Mouse (Mus musculus): Measurements from ENCODE around the gene Gm42420. TPM values are rescaled to one million over a fixed set of nuclear protein-coding genes. Genes with fewer than 3 reads are reported as not detected.

Gene Gm42420
- 1.6 and 3.1 TPM in 2 replicates for polyA plus RNA-seq (2015; fragmentation: Nextera tagmentation; extraction: Ambion mirVana)

- peaks cover 72% of the 10 kb centered on the region for H3K36me3 ChIP-seq
- no peak within 1 kb of the TSS for H3K9ac ChIP-seq
- H3K4me1 ChIP-seq, result no peaks in the 10 kb centered on the region
- WGBS, result 91% methylated on average over 6 of the region's 6 CpGs
- no peak for ATAC-seq (ENCODE audit: insufficient number of reproducible peaks, low FRiP score, low TSS enrichment, low read depth)
- no peak within 1 kb of the TSS for H3K27ac ChIP-seq
- no peak within 1 kb of the TSS for H3K4me3 ChIP-seq
- no peaks in the 10 kb centered on the region for H3K27me3 ChIP-seq
- H3K9me3 ChIP-seq, result no peaks in the 10 kb centered on the region
- H3K4me2 ChIP-seq, result no peak within 1 kb of the TSS
Observed at GRCm38 (mm10) chr6:39585517-39585916, at the start of gene Gm42420. TSS of gene Gm42420 (plus strand) at chr6:39585753.

GRCm38 (mm10) chr6:39536621-39537020, 48.9 kb upstream of the Gm42420 start:
- H3K27ac ChIP-seq, result no peak overlapping the region
- no peak overlapping the region for H3K4me3 ChIP-seq
- H3K9me3 ChIP-seq, result no peaks in the 10 kb centered on the region
- 67% methylated on average over 1 of the region's 1 CpGs for WGBS
- no peak overlapping the region for H3K9ac ChIP-seq
- no peak overlapping the region for H3K4me2 ChIP-seq
- no peak for ATAC-seq (ENCODE audit: insufficient number of reproducible peaks, low FRiP score, low TSS enrichment, low read depth)
- H3K27me3 ChIP-seq, result no peaks in the 10 kb centered on the region
- peaks cover 7% of the 10 kb centered on the region; the same call in 1 of the 2 replicates for H3K36me3 ChIP-seq
- peaks cover 30% of the 10 kb centered on the region for H3K4me1 ChIP-seq

- ATAC-seq (ENCODE audit: insufficient number of reproducible peaks, low FRiP score, low TSS enrichment, low read depth), result no peak
- Histone ChIP-seq H3K27ac (no peak overlapping the region), H3K27me3 (no peaks in the 10 kb centered on the region), H3K4me3 (no peak overlapping the region), H3K9ac (no peak overlapping the region), H3K4me1 (peaks cover 30% of the 10 kb centered on the region), H3K4me2 (no peak overlapping the region), H3K36me3 (peaks cover 7% of the 10 kb centered on the region; the same call in 1 of the 2 replicates), H3K9me3 (no peaks in the 10 kb centered on the region)
- WGBS, result 89% methylated on average over 5 of the region's 5 CpGs
Observed at GRCm38 (mm10) chr6:39537276-39537675, 48.3 kb upstream of the Gm42420 start.

- no peak for ATAC-seq (ENCODE audit: insufficient number of reproducible peaks, low FRiP score, low TSS enrichment, low read depth)
- Histone ChIP-seq H3K4me3 (no peak overlapping the region), H3K9ac (no peak overlapping the region), H3K36me3 (peaks cover 7% of the 10 kb centered on the region; the same call in 1 of the 2 replicates), H3K4me2 (no peak overlapping the region), H3K27ac (no peak overlapping the region), H3K4me1 (peaks cover 39% of the 10 kb centered on the region), H3K9me3 (no peaks in the 10 kb centered on the region), H3K27me3 (no peaks in the 10 kb centered on the region)
- 36% methylated on average over 8 of the region's 8 CpGs for WGBS
Observed at GRCm38 (mm10) chr6:39538227-39538626, 47.3 kb upstream of the Gm42420 start.

- H3K36me3 ChIP-seq, result no peaks in the 10 kb centered on the region
- H3K4me3 ChIP-seq, result peak overlapping the region; percentile 4; the same call in 1 of the 2 replicates
- peak overlapping the region; percentile 62 for H3K27ac ChIP-seq
- no peaks in the 10 kb centered on the region for H3K27me3 ChIP-seq
- H3K9me3 ChIP-seq, result no peaks in the 10 kb centered on the region
- H3K4me2 ChIP-seq, result peak overlapping the region; percentile 27
- H3K9ac ChIP-seq, result no peak overlapping the region
- peaks cover 53% of the 10 kb centered on the region for H3K4me1 ChIP-seq
- WGBS, result 8% methylated on average over 7 of the region's 7 CpGs
- no peak for ATAC-seq (ENCODE audit: insufficient number of reproducible peaks, low FRiP score, low TSS enrichment, low read depth)
Observed at GRCm38 (mm10) chr6:39539679-39540155, 45.8 kb upstream of the Gm42420 start.

GRCm38 (mm10) chr6:39540563-39540962, 45.0 kb upstream of the Gm42420 start:
- H3K4me2 ChIP-seq, result no peak overlapping the region
- no peaks in the 10 kb centered on the region for H3K36me3 ChIP-seq
- H3K27me3 ChIP-seq, result no peaks in the 10 kb centered on the region
- H3K9me3 ChIP-seq, result no peaks in the 10 kb centered on the region
- 45% methylated on average over 2 of the region's 2 CpGs for WGBS
- H3K27ac ChIP-seq, result no peak overlapping the region
- H3K9ac ChIP-seq, result no peak overlapping the region
- peaks cover 61% of the 10 kb centered on the region for H3K4me1 ChIP-seq
- H3K4me3 ChIP-seq, result no peak overlapping the region
- ATAC-seq (ENCODE audit: insufficient number of reproducible peaks, low FRiP score, low TSS enrichment, low read depth), result no peak

GRCm38 (mm10) chr6:39542631-39543597, 42.6 kb upstream of the Gm42420 start:
- Histone ChIP-seq H3K36me3 (no peaks in the 10 kb centered on the region), H3K27ac (peak overlapping the region; percentile 90), H3K4me1 (peaks cover 62% of the 10 kb centered on the region), H3K4me3 (no peak overlapping the region), H3K9ac (no peak overlapping the region), H3K4me2 (peak overlapping the region; percentile 8; the same call in 1 of the 2 replicates), H3K27me3 (no peaks in the 10 kb centered on the region), H3K9me3 (no peaks in the 10 kb centered on the region)
- peak; percentile 82 for ATAC-seq (ENCODE audit: insufficient number of reproducible peaks, low FRiP score, low TSS enrichment, low read depth)
- 14% methylated on average over 15 of the region's 15 CpGs for WGBS

- peaks cover 57% of the 10 kb centered on the region for H3K4me1 ChIP-seq
- peak overlapping the region; percentile 90 for H3K27ac ChIP-seq
- H3K4me3 ChIP-seq, result no peak overlapping the region
- H3K9me3 ChIP-seq, result no peaks in the 10 kb centered on the region
- WGBS, result 50% methylated on average over 15 of the region's 15 CpGs
- H3K4me2 ChIP-seq, result 0 out of 2 replicates have a peak overlapping the region, but pooled peaks have one; percentile 8
- H3K36me3 ChIP-seq, result no peaks in the 10 kb centered on the region
- ATAC-seq (ENCODE audit: insufficient number of reproducible peaks, low FRiP score, low TSS enrichment, low read depth), result no peak
- H3K9ac ChIP-seq, result no peak overlapping the region
- H3K27me3 ChIP-seq, result no peaks in the 10 kb centered on the region
Observed at GRCm38 (mm10) chr6:39543769-39544420, 41.7 kb upstream of the Gm42420 start.

GRCm38 (mm10) chr6:39545474-39545873, 40.1 kb upstream of the Gm42420 start:
- WGBS, result 63% methylated on average over 7 of the region's 7 CpGs
- ATAC-seq (ENCODE audit: insufficient number of reproducible peaks, low FRiP score, low TSS enrichment, low read depth), result no peak
- Histone ChIP-seq H3K9me3 (no peaks in the 10 kb centered on the region), H3K27me3 (no peaks in the 10 kb centered on the region), H3K4me1 (peaks cover 41% of the 10 kb centered on the region), H3K36me3 (no peaks in the 10 kb centered on the region), H3K27ac (peak overlapping the region; percentile 30; the same call in 1 of the 2 replicates), H3K9ac (no peak overlapping the region), H3K4me3 (no peak overlapping the region), H3K4me2 (no peak overlapping the region)

- Histone ChIP-seq H3K9me3 (no peaks in the 10 kb centered on the region), H3K36me3 (no peaks in the 10 kb centered on the region), H3K4me1 (peaks cover 39% of the 10 kb centered on the region), H3K9ac (no peak overlapping the region), H3K4me2 (no peak overlapping the region), H3K27me3 (no peaks in the 10 kb centered on the region), H3K4me3 (no peak overlapping the region), H3K27ac (0 out of 2 replicates have a peak overlapping the region, but pooled peaks have one; percentile 17)
- no peak for ATAC-seq (ENCODE audit: insufficient number of reproducible peaks, low FRiP score, low TSS enrichment, low read depth)
- 76% methylated on average over 5 of the region's 5 CpGs for WGBS
Observed at GRCm38 (mm10) chr6:39548030-39548429, 37.5 kb upstream of the Gm42420 start.

- Histone ChIP-seq H3K4me3 (no peak overlapping the region), H3K27me3 (no peaks in the 10 kb centered on the region), H3K4me2 (no peak overlapping the region), H3K4me1 (peaks cover 37% of the 10 kb centered on the region), H3K36me3 (no peaks in the 10 kb centered on the region), H3K9ac (no peak overlapping the region), H3K27ac (peak overlapping the region; percentile 35; the same call in 1 of the 2 replicates), H3K9me3 (no peaks in the 10 kb centered on the region)
- 55% methylated on average over 8 of the region's 8 CpGs for WGBS
- ATAC-seq (ENCODE audit: insufficient number of reproducible peaks, low FRiP score, low TSS enrichment, low read depth), result no peak
Observed at GRCm38 (mm10) chr6:39551981-39552636, 33.4 kb upstream of the Gm42420 start.
